Mouse (Mus musculus): Measurements from ENCODE around the gene Drc3.

DNA sequence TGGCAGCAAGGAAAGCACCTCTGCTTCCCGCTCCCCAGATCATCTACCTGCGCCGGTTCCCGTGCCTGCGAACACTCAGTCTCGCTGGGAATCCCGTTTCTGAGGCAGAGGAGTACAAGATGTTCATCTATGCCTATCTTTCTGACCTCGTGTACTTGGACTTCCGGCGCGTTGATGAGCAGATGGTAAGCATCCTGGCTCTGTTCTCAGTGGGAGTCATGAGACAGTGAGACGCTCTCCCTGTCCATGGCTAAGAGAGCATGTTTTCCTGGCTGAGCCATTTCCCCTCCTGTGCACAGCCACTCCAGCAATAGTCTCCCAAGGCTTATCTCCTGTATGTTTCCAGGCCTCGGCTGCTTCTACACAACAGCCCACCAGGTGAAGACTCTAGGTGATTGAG, 17.3 kb downstream of the Drc3 start:
- no peak for TF ChIP-seq CTCF (conservative IDR thresholded peaks at IDR 0.05; ENCODE audit: low read length)
- TF ChIP-seq NANOG (IDR thresholded peaks at IDR 0.05; ENCODE audit: borderline replicate concordance, low read length): no peak
